Mouse (Mus musculus) kidney, adult 2 months (tissue): ENCODE measurements around the gene Sh3kbp1.

Experiments
- CTCF ChIP-seq: fragments of 200-500 bp; conservative IDR thresholded peaks from 2 replicates; pipeline ENCODE4 v1.5.1; 2011; ENCODE audit warnings: low read depth, mild to moderate bottlenecking, control low read depth, low read length, moderate library complexity, mixed read lengths; ENCODE audit not compliant: insufficient read depth, insufficient read length
- POLR2A ChIP-seq: fragments of 200-500 bp; IDR thresholded peaks from one replicate; pipeline ENCODE4 v1.6.1; 2011; ENCODE audit warnings: low read depth, low read length, control low read depth

- TF ChIP-seq CTCF (no peak), POLR2A (no peak)
Observed at GRCm38 (mm10) chrX:159744620-159745019, 117.5 kb downstream of the Sh3kbp1 start.
